Mouse (Mus musculus): ENCODE results near the gene Wipf1.

Wipf1 gene

DNA sequence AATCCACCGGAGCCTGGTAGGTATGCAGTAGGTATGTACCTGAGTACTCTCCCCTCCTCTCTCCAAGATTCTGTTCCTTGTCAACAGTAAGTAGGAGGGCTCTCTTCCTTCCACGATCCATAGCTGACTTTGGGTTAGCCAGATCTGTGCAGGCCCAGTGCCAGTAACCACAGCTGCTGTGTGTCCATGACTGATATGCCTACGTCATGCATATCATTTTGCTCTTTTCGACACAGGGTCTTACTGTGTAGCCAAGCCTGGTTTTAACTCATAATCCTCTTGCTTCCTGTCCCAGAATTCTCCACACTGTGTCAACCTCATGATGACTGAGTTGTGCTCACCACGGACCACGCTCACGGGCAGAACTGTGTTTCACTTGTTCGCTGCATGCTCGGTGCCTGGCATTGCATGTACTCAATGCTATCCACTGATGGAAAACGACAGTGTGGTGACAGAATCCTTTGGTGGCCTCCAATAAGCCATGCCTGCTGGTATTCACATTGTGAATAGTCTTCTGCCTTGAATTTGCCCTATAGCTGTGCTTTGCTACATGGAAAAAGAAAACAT is 26.6 kb downstream of the Wipf1 start:
- DNase-seq: no peak

- DNase-seq: peak; percentile 49
Observed at GRCm38 (mm10) chr2:73500864-73501263, 28.7 kb downstream of the Wipf1 start.

- DNase-seq: no peak
Observed at GRCm38 (mm10) chr2:73498322-73498721, 31.2 kb downstream of the Wipf1 start.

DNA sequence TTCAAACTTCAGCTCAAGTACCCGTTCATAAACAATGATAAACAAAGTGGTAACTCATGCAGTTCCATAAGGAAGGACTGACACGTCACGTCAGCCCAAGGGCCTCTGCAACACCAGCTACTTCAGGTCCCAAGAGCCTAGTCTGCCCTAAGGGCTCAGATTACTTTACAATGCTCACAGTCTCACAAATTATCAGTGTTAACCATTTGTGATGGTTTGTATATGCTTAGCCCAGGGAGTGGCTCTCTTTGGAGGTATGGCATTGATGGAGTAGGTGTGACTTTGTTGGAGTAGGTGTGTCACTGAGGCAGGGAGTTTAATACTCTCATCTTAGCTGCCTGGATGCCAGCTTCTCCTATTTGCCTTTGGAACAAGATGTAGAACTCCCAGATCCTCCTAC is 32.0 kb downstream of the Wipf1 start:
- no peak for DNase-seq

GRCm38 (mm10) chr2:73496944-73497343 is 32.6 kb downstream of the Wipf1 start:
- DNase-seq: no peak

- DNase-seq: peak; percentile 31
Observed at GRCm38 (mm10) chr2:73496329-73496685, 33.2 kb downstream of the Wipf1 start.

DNA sequence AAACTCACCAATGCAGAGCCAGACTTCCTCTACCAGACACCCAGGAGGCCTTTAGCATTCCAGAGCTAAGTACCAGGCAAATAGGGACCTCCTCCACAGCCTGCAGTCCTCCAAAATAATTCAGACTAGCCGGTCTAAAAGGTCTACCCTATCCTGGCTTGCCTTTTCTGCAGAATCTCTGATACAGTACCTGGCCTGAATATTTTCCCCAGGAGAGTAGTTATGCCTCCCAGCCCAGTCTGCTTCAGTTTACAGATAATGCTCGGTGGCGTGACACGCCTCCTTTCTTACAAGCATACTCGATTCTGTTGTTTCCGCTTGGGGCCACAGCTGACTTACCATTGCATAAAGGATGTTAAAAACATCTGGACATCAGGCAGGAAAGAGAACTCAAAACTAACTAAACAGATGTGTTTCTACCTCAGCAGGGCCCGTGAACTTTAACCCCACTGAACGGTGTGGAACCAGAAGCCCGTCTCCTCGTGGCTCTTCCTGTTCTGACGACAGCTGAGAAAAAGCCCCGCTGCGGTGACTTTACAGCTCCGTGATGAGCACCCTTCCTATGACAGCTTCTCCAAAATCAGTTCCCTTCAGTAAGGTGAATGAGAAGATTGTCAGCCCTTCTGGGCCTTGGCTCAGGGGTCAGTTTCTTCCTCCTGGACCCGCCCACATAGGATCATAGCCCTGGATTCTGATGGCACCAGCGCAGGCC is 33.8 kb downstream of the Wipf1 start:
- DNase-seq: no peak

GRCm38 (mm10) chr2:73493517-73493916 is 36.0 kb downstream of the Wipf1 start:
- DNase-seq: no peak

DNA sequence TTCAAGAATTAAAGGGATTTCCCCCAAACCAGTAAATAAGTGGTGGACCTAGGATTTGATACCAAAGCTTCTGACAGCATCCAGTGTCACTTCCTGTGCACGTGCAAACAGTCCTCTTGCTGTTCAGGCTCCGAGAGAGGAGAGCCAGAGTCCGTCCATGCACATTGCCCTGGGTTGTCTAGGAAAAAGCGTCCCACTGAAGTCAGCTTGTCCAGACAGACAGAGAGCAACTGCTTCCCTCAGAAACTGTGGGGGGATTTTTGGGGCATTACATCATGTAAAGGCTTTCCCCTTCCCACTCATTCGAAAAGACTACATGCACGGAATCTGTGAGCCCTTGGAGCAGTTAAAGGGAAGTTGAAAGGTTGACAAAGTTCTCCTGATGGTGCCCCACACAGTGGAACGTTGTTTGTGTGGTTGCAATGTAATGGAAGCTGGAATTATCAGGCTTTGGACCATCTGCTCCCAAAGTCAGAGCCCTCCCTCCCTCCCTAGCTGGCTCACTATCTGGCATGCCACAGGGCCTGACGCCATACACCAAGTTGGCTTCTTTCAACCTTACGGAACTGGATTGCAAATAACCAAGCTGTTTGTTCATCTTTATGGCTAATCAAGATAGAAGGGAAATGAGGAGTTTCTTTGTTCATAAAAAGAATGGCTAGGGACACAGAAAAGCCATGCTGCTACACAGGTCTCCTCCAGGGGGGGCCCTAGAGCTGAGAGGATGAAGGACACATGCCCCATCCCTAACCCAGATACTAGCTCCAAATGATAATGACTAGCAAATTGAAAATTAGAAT is 37.9 kb downstream of the Wipf1 start:
- peak; percentile 40 for DNase-seq

- DNase-seq: no peak
Observed at GRCm38 (mm10) chr2:73490466-73490865, 39.1 kb downstream of the Wipf1 start.

- no peak for DNase-seq
Observed at GRCm38 (mm10) chr2:73486120-73486601, 43.4 kb downstream of the Wipf1 start.

DNA sequence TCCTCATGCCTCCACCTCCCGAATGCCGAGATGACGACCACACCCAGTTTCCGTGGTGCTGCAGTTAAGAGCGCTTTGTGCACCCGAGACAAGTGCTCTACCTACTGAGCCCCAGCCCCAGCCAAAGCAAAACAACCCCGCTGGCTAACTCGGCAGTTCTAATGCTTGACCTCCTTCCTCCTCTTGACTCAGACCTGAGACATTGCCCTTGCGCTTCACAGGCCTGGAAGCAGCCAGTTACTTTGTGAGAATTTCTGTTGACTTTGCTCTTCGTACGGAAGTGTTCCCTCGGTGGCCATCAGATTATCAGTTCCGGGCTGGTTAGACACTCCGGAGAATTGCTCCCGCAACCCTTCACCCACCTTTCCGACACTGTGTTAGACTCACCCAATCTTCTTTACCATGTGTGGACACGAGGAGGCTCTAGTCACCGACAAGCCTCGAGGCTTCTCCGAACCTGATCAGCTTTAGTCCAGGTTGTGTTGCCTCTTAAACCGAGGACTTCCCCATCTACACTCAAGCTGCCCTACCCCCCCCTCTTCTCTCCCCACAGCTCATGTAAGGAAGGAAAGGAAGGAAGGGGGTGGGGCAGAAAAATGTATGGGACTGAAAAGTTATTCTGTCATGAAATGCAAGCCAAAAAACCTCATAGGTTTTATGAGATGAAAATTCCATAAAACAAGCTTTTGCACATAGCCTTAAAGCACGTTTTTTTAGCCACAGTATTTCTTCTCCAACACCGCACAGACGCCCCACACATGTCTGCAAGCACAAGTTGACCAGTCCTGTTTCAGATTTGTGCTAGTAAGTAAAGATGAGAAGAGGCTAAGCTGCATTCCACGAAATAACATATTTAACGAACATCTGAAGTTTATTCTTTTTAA is 44.1 kb downstream of the Wipf1 start:
- DNase-seq: no peak

DNA sequence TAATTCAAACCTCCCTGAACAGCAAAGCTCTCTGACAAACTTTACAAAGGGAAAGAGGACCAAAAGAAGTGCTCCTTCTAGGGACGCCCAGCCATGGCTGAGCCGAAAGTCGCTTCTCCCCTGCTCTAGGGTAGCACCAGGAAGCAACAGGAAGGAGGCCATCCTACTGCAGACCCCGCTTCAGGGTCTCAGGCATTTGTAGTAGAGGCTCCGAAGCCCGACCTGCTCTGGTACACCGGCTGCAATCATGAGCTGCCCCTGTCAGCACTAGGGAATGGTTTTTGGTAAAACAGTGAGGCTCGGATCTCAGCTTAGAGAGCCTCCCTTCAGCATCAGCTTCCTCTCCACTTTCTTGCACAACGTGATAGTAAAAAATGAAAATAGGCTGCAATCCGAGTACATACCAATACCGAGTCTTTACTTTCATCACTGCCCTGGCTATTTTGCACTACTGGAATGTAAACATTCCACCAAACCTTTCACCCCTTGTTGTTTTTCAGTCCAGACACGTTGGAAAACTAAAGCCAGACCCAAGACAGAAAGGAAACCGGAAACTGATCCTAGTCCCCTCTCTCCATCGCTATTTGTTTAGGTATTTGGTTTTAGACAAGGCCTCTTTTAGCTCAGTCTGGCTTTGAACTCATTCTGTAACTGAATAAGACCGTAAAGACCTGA is 44.8 kb downstream of the Wipf1 start:
- no peak for DNase-seq

DNA sequence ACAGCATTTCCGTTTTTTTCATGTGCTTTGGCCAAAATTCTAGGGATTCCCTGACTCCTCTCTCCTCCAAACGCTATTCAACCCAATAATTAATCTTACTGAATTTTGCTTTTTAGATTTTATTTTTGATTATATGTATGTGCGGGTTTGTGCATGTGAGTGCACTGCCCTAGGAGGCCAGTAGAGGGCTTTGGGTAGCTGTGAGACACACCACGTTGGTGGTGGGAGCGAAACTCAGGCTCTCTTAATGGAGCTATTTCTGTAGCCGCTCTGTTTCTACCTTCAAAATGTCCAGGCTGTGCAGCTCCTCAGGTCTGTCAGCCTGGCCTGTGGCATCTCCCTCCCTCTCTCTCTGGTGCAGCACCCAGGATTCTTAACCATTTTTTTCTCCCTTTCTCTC is 50.7 kb downstream of the Wipf1 start:
- DNase-seq: no peak

DNA sequence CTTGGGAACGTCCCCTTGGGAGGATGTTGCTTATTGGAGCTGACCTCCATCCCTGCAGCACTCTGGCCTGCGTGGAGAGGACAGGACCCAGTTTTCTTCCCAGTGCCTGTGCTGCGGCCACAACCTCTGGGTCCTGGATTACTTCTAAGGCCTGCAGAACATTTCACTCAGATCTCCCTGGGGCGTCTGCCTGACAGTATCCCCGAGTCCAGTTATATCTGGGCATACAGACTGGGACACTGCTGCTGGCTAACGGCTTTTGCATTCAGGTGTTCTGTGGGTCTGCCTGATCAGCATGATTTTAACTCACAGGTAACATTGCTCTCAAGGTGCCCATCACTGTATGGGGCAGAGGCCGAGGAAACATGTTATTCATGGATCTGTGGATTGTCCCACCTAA is 52.0 kb downstream of the Wipf1 start:
- no peak for DNase-seq

DNA sequence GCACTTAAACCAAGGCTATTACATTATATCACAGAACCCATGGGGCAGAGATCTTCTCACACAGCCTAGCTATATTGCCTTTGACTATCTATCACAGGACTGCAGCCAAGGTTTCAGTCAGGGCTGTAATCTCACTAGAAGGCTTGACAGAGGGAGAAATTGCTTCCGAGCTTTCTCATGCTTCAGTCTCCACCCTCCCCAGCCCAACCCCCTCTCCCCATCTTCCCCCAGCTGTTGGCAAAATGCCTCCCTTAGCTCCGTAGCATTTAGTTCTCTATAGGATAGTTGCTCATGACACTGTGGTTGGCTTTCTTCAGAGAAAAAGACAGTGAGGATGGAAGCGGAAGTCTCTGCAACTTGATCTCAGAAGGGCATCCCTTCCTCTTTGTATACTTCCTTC is 54.0 kb downstream of the Wipf1 start:
- no peak for DNase-seq

GRCm38 (mm10) chr2:73472130-73472529 is 57.4 kb downstream of the Wipf1 start:
- no peak for DNase-seq

- DNase-seq: no peak
Observed at GRCm38 (mm10) chr2:73470146-73470630, 59.3 kb downstream of the Wipf1 start.

- no peak for DNase-seq
Observed at GRCm38 (mm10) chr2:73469552-73469951, 60.0 kb downstream of the Wipf1 start.

GRCm38 (mm10) chr2:73468993-73469392 is 60.5 kb downstream of the Wipf1 start:
- DNase-seq: no peak

DNA sequence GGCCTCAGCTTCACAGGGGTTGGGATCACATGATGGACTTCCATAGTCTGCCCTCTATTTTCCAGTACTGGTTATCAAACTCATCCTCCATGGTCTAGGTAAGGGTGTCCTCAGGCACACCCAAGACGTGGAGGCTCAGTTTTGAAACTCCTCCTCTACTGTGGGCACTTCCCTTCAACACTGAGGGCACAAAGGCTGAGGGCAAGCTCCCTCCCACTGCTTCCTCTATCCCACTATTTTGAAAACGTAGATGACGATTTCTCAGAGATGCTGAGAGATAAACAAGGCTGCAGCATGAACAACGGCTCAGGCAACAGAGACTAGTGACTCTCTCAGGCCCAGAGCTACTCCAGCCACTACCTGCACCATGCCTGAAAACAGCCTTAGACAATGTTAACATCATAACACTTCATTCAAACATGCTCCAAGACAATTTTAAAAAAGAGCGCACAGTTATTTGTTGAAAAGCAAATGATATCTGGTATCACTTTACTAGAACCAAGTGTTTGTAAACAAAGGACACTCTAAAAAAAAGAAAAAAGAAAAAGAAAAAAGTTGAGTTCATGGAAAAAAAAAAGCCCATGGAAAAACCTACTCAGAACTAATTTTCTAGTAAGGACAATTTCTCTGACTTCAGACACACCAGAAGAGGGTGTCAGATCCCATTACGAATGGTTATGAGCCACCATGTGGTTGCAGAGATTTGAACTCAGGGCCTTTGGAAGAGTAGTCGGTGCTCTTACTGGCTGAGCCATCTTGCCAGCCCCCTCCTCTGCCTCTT is 62.3 kb downstream of the Wipf1 start:
- no peak for DNase-seq

All from kidney, adult 18-20 months (tissue).